Mouse (Mus musculus) myocyte (in vitro differentiated cells): Measurements from ENCODE around the gene Cela3b.

Experiments
- MYOG ChIP-seq, 3 experiments: IDR thresholded peaks; one replicate each; pipeline ENCODE4 v1.6.1; 2011; ENCODE audit warnings: control low read depth in 2 of 3, low read depth in 2 of 3, mild to moderate bottlenecking in 2 of 3; ENCODE audit not compliant: insufficient read length in 2 of 3, control insufficient read depth in 1 of 3, insufficient read depth in 1 of 3
- POLR2A ChIP-seq: IDR thresholded peaks from one replicate; pipeline ENCODE4 v1.6.1; 2011; ENCODE audit warnings: low read depth, mild to moderate bottlenecking, control low read depth, moderate library complexity; ENCODE audit not compliant: insufficient read length
- POLR2AphosphoS2 ChIP-seq: IDR thresholded peaks from one replicate; pipeline ENCODE4 v1.6.1; 2011; ENCODE audit warnings: low read depth, control low read depth; ENCODE audit not compliant: insufficient read length
- USF1 ChIP-seq: IDR thresholded peaks from one replicate; pipeline ENCODE4 v1.6.1; 2011; ENCODE audit warnings: low read depth, mild to moderate bottlenecking, control low read depth, moderate library complexity

DNA sequence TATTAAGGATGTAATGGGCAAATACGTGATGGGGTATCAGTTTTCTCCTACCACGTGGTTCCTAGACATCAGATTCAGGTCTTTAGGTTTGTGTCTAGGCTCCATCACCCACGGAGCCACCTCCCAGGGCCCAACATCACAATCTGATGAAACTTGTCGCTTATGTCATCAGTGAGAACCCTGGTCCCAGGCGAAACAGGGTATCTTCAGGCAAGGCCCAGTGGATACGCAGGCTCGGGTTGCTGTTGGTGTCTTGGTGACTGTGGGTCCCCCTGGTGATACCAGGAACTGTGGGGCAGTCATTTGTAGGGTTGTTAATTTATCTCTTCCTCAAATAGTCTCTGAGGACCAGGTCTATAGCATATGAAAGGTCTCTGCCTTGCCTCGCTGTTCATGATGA, 42.9 kb upstream of the Cela3b start:
- TF ChIP-seq POLR2A (no peak), POLR2AphosphoS2 (no peak), USF1 (no peak), MYOG (IDR thresholded peaks at IDR 0.05; ENCODE audit: control insufficient read depth in 1 of 3, insufficient read depth in 1 of 3, insufficient read length in 2 of 3, low read depth in 2 of 3) (no peak)
